Mouse (Mus musculus): ENCODE data around the gene Slc18b1.

The Slc18b1 gene

DNA sequence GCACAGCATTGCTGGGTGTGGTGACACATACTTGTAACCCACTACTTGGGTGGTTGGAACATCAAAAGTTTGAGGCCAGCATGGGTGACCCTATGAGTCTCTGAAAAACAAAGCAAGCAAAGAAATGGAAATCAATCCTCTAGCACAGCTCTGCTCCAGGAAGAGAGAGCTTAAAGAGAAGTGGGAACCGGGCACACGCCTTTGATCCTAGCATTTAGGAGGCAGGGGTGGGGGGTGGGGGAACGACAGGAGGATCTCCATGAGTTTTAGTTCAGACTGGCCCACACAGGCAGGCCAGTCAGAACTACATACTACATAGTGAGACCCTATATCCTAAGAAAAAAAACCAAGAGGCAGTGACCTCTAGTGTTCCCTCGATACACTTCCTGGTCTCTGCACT, 9.4 kb downstream of the Slc18b1 start:
- DNase-seq (ENCODE audit: low read depth) = no peak

DNA sequence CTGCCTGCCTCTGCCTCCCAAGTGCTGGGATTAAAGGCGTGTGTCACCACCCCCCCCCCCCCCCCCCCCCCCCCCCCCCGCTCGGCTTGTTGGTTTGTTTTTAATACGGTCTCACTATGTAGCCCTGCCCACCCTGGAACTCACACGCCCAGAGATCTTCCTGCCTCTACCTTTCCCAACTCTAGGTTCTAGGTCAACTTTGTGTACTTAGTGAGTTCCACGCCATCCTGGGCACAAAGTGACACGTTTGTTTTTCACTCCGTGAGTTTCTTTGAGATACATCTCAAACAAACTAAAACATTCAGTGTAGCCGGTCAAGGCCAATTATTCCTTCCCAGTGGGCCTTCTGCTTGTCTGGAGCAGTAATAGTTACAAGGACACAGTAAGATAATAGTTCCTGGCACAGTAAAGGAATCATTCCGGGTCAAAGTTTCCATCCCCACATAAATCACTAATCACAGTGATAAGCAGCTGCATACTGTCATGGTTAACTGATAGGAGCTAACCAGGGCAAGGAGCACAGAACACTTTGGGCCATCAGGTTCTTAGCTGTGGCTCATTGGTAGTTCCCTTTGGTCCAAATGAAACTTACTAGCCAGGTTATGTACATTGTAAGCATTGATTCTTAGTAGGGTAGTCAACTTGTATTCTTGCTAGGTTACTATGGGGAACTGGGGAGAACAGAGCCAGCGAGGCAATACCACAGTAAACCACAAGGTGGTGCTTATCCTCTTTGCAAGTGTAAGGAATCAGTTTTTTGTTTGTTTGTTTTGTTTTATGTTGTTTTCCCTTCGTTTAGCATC, 15.1 kb downstream of the Slc18b1 start:
- peak; percentile 53 for DNase-seq (ENCODE audit: low read depth)

DNA sequence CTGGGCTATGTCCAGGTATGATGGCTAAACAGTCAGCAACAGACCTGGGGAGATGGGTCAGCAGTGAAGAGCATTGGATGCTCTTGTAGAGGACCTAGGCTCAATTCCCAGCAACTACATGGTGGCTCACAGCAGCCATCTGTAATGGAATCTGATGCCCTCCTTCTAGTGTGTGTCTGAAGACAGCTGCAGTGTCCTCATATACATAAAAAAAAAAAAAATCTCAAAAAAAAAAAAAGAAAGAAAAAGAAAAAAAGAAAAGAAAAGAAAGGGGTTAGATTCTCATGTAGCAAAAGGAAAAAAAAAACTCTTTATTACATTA, 15.6 kb downstream of the Slc18b1 start:
- DNase-seq (ENCODE audit: low read depth) = no peak

- no peak for DNase-seq (ENCODE audit: low read depth)
Observed at GRCm38 (mm10) chr10:23812852-23813766, 16.3 kb downstream of the Slc18b1 start.

DNA sequence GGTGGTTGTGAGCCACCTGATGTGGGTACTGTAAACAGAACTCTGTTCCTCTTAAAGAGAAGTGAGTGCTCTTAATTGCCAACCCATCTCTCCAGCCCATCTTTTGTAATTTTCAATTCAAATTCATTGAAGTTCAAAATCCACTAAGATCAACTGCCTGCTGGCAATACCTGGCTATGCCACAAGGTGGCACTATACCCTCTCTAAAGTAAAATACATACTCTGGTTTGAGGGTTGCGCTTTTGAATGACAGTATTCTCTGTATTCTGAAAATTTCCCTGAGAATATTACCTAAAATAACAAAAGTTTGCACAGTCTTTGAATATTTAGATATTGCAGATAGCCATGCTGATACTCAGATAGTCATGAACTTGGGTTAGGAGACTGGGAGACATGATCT, 18.4 kb downstream of the Slc18b1 start:
- peak; percentile 57 for DNase-seq (ENCODE audit: low read depth)

DNA sequence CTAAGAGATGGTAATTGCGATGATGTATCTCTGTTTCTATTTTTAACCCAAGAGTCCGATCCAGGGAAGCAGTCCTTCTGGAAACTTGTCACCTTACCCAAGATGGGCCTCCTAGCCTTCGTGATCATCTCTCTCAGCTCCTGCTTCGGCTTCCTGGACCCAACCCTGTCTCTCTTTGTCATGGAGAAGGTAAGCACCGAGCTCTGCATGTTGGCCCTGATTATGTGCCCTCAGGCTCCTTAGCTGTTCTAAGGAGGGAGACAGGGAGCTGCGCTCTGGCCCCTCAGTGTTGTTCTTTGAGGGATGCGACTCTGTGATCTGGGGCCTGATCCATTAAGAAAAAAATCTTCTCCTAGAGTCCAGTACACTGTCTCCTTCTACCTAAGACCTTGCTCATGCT, 19.5 kb downstream of the Slc18b1 start:
- no peak for DNase-seq (ENCODE audit: low read depth)

DNA sequence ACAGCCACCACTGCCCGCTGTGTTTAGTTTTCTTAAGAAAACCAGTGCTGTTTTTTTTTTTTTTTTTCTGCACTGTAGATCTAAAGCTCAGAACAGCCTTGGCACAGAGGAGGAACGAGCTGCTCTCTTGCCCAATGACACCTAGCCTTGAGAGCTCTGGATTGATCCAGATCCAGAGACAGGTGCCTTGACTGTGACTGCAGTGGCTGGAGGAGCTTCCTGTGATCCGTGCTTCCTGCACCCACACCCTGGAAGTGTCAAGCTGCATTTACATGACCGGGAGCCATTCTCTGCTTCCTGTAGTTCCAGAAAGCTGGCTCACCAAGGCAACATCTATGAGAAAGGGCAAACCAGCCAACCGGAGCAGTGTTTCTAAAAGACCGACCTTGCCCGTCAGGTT, 29.7 kb downstream of the Slc18b1 start:
- no peak for DNase-seq (ENCODE audit: low read depth)

- DNase-seq (ENCODE audit: low read depth) = no peak
Observed at GRCm38 (mm10) chr10:23836003-23836964, 39.5 kb downstream of the Slc18b1 start.

GRCm38 (mm10) chr10:23837115-23837514, 40.3 kb downstream of the Slc18b1 start:
- no peak for DNase-seq (ENCODE audit: low read depth)

- DNase-seq (ENCODE audit: low read depth) = no peak
Observed at GRCm38 (mm10) chr10:23838910-23839309, 42.1 kb downstream of the Slc18b1 start.

DNA sequence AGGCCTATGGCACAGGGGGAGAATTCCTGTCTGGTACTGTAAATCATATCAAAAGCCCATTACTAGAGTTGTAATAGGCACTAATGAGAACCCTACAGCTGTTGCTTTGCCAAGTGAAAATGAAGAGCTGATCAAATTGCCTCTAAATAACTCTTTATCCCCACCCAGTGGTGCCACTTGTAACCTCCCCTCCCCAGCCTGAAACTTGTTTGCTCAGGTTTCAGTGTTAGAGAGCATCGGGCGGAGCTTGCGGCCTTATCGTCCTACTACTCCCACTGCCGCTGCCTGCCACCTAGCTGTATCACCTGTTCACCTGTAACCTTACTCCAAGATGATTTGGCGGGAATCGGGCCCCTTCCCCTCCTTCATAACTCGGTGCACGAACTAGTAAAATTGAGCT, 42.6 kb downstream of the Slc18b1 start:
- no peak for DNase-seq (ENCODE audit: low read depth)

- no peak for DNase-seq (ENCODE audit: low read depth)
Observed at GRCm38 (mm10) chr10:23840496-23840895, 43.7 kb downstream of the Slc18b1 start.

DNA sequence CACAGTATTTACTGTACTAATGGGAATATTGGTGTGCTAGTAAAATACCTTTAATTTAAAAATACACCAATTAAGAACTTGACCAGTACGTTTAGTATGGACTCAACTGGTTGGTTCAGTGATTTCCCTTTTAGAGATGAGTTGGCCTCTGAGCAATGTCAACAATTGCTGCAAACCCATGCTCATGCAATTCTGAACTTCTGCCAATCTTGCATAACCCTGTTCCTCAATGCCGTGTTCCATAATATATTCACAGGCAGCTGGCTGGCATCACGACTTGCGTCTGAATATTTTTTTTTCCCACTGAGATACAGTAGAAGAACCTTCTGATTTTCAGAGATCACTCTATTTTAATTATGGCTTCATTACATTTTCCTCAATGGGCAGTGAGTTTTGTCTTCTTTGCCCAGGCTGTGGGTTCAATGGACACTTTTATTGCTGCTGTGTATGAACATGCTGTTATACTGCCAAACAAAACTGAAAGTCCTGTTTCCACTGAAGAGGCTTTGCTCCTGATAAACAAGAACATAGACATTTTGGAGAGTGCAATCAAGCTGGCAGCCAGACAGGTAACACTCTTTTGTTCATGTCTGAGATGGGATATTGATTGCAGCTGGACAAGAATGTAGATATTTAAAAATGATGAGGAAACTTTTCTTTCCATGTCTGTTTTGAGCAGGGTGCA, 54.6 kb downstream of the Slc18b1 start, which contains the start of gene Vnn3:
Vnn3 (plus strand) TSS at position 235 of the 685 bp plus-strand sequence.
- no peak for DNase-seq (ENCODE audit: low read depth)

GRCm38 (mm10) chr10:23852096-23852495, 55.3 kb downstream of the Slc18b1 start:
- DNase-seq (ENCODE audit: low read depth) = no peak

DNA sequence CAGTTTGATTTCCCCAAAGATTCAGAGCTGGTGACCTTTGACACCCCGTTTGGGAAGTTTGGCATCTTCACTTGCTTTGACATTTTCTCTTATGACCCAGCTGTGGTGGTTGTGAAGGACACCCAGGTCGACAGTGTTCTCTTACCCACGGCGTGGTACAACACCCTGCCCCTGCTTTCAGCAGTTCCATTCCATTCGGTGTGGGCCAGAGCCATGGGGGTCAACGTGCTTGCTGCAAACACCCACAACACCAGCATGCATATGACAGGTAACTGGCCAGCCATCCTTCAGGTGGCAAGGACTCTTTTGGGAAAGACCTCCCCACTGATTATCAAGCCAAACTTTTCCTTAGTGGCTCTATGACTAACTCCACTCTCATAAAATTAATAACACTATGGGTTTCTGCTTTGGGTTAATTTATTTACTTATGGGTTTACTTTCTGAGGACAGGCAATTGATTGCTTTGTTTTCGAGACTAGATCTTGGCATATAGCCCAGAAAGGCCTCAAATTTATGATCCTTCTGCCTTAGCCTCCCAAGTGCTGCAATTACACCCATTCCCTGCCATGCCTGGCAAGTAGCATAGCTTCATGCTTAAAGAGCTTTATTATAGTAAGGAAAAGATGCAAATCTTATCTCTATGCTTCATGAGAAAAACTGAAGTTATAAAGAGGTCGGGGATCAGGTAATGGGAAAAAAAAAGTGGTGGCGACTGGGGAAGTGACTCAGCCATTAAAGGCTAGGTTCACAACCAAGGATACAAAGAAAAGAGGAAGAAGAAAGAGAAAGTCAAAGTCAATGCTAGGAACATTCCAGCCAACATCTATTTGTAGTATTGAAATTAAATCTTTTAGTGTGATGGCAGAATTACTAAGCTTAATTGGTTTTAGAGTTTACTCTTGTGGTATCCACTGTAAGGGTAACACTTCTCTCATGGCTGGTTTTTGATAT, 67.9 kb downstream of the Slc18b1 start:
- DNase-seq (ENCODE audit: low read depth) = no peak

All from c-Kit-positive CD71-negative TER-119-negative erythroid progenitor cells, embryonic 14.5 days (primary cell).